Mouse (Mus musculus): ENCODE measurements at regions not wholly inside any gene's neighbourhood (a gene's known extent, or its start where the extent isn't known, plus 50 kb on each side); places are given as distances from the start of the nearest gene placed in this dataset.

DNA sequence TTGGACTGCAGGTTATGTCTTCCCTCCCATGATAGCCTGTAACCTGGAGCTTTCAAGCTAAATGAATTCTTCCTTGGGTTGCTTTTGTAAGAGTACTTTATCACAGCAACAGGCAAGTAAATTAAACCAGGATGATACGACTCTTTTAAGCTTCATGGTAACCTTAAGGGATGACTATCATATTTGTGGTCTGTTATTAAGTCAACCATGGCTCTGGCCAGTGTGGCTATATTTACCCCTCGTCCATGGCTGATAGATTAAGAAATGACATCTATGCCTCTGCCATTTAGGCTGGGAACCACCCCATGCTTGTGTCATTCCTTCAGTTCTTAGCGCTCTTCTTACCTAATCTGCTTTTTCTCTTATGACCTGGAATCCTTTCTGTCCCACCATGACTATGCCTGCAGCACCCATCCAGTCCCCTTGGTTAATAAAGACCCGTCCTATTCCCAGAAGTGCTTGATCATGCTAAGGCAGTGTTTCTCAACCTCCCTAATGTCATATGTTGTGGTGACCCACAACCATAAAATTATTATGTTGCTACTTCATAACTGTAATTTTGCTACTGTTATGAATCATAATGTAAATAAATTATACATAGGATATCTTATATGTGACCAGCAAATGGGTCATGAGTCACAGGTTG, 214.5 kb upstream of the Nbea start:
- TF ChIP-seq CTCF (IDR thresholded peaks at IDR 0.05; ENCODE audit: low read depth, low read length) (no peak), POLR2AphosphoS5 (IDR thresholded peaks at IDR 0.05; ENCODE audit: insufficient replicate concordance, low read depth, low read length) (no peak)

Data from G1E (cell line).